Mouse (Mus musculus) thymus, adult 18-20 months (tissue): ENCODE measurements around the gene Grk1.
A peak's percentile ranks its signal among the peaks of the same experiment; 100 is the strongest.

Experiments
- DNase-seq, 2 experiments: peaks; one replicate each; pipeline ENCODE4 v3.0.0; 2022; ENCODE audit warnings: mixed read lengths in 2 of 2

Gene Grk1

GRCm38 (mm10) chr8:13430412-13430811, 25.5 kb downstream of the Grk1 start:
- no peak for DNase-seq

- no peak for DNase-seq
These were observed 26.0 kb downstream of the Grk1 start for GRCm38 (mm10) chr8:13430866-13431265.

- DNase-seq, result no peak
These were observed 28.2 kb downstream of the Grk1 start for GRCm38 (mm10) chr8:13433130-13433529.

DNA sequence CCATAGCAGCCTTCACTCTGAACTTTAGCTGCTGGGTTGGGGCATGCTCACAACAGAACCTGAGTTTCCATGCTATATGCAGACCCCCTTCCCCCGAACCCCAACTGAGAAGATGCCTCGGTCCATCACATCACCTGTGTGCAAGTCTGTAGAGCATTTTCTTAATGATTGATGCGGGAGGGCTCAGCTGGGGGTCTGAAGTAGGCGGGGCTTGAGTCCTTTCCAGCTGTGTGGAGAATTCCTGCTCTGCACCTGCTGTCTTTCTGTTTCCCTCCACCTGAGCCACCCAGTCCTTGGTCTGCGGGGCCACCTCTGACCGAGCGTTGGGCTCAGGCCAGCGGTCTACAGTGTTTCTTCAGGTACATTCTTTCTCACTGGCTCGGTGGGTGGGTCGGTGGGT, 30.0 kb downstream of the Grk1 start, which contains the start of gene Tmem255b:
Tmem255b (plus strand) TSS at position 301 of the 400 bp plus-strand sequence.
- no peak for DNase-seq

DNA sequence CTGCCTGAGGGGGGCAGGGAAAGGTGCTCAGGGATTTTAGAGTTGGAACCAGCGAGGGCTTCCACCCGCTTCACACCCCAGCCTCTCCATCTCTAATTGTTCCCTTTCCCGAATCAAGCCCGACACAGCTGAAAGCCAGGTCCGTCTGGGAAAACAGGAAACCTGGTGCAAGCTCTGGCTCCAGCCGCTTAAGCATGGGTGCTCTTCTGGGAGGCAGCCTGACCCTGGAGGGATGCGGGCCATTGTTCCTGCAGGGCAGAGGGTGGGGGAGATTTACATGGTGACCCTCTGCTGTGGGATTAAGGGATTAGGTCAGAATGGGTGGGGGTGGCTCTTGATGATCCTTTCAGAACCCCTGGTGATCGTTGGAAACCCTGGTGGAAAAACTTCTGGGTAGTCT, 31.2 kb downstream of the Grk1 start:
- no peak for DNase-seq

GRCm38 (mm10) chr8:13437531-13437930, 32.6 kb downstream of the Grk1 start:
- no peak for DNase-seq

DNA sequence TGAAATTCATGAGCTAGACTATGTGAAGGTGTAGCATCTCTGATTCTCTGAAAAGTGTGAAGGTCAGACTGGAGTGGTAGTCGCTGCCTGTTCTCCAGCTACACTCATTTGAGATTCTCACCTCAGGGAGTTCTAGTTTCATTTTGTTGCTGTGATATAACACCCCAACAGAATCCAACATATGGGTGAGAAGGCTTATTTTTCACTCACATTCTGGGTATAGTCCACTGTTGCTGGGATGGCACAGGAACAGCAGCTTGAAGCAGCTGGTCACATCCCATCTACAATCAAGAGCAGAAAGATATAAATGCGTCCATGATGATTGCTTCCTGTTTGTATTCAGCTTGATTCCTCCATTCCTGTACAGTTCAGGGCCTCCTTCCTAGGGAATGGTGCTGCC, 37.3 kb downstream of the Grk1 start:
- no peak for DNase-seq

GRCm38 (mm10) chr8:13446456-13446855, 41.6 kb downstream of the Grk1 start:
- DNase-seq, result no peak

DNA sequence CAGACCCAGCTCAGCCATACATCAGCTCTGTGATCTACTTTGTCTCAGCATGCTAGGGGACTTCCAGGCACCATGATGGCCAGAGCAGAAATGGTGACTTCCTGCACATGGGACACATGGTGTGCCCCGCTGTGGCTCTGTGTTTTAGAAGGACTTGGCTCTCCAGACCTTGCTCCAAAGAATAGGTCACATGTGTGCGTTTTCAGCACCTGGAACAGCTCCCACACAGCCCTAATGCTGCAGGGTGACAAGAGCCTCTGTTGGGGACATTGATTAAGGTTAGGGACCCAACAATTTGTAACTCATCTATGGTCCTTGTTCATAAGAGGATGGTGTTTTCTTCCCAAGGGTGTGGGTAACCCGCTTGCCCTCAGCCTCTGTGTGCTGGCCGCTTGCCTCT, 43.3 kb downstream of the Grk1 start:
- DNase-seq, result no peak

DNA sequence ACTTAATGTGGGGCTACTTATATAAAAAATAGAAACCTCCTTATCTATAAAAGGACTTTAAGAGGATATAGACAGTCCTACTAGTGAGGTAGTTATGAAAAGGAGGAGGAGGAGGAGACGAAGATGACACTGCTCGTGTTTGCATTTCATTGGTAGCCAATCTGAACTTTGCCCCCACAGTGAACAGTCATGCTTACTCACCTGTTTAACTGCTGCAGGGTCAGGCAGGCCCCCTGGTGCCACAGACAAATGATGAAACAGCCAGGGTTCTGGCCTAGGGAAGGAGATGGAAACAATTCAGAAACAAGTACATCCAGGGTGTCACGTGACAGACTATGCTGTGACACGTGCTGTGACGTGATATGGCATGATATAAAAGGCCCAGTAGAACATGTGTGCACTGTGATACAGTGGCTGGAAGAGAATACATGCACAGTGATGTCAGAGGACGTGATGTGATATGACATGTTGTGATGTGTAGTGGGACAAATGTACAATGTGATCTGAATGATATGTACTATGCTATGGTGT, 46.9 kb downstream of the Grk1 start:
- no peak for DNase-seq

- no peak for DNase-seq
These were observed 49.6 kb downstream of the Grk1 start for GRCm38 (mm10) chr8:13454341-13455113.

GRCm38 (mm10) chr8:13455295-13455694, 50.4 kb downstream of the Grk1 start:
- DNase-seq, result no peak

GRCm38 (mm10) chr8:13459431-13459830, 54.5 kb downstream of the Grk1 start:
- DNase-seq, result no peak

DNA sequence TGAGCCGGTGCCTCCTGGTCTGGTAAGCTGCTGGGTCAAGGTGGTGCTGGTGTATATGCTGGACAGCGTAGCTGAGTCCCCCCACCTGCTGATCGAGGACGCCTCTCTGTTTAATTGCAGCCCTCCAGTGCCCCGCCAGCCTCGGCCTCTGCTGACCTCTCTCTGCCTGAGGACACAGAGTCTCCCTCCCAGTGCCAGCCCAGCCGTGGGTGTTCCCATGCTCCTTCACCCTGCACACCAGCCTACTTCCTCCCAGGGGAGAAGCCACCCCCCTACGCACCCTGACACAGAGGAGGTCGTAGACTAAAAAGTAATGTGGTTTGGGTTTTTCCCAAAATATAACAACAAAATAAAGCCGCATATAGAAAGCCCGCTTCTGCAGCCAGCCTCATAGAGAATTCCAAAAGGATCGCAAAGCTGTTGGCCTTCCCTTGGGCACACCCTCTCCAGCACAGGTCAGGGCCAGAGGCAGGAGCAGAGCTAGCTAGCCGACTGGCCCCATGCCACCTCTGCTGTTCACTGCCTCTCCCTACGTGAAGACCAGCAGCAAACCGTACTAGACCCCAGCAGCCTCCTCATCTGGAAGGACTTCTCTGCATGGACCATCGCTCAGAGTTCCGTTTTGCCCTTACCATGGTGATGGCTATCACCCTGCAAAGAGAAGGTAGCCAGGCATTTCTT, 56.3 kb downstream of the Grk1 start:
- DNase-seq, result no peak

- DNase-seq, result peak; percentile 46 to 49
These were observed 57.0 kb downstream of the Grk1 start for GRCm38 (mm10) chr8:13461843-13462242.

DNA sequence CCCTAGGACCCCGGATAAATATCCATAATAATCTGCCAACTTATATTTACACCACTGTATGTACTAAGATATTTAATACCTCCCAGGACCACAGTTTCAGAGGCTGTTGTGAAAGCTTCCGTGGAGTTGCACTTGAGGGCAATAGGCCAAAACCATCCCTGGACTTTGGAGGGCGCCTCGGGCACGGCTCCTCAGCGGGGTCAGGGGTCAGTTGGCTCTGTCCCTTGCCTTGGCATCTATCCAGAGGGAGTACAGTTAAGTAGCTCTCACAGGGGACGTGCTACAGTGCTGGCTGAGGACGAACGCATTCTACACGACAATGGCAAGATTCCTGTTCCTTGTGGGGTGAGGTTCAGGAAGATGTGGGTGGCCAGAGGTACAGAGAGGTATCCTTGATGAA, 57.5 kb downstream of the Grk1 start:
- DNase-seq, result no peak

DNA sequence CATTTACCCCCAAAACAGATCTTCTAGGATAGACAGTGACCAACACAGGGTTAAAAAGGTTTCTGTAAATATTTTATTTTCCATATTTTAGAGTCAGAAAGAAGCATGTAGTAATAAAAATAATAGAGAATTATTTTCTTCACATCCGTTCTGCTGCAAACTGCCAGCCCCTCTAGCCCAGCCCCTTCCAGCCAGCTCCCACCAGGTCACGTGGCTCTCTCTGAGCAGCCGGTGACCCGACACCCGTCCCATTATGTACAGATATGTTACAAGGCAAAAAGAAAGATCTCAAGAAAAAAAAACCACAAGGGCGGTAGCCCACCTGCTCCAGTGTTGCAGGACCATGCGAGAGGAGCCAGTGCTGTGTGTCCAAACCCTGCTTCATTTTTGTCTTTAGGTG, 60.4 kb downstream of the Grk1 start:
- no peak for DNase-seq

GRCm38 (mm10) chr8:13466989-13467388, 62.1 kb downstream of the Grk1 start:
- no peak for DNase-seq

GRCm38 (mm10) chr8:13468737-13469136, 63.9 kb downstream of the Grk1 start:
- no peak for DNase-seq

DNA sequence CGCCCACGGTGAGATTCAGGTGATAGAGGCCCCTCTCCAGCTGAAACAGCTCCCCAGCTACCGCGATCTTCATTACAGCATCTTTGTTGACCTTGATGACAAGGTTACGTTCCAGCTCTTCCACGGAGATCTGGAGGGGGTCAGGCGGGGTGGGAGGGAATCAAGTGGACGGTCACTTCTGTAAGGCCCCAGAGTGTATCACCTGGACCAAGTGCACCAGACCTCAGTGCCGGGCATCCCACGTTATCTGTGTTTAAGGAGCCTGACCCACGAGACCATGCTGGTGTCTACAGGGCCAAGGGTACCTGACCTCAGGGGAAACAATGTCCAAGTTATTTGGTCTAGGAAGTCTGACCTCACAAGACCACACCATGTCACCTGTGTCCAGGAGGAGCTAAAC, 66.6 kb downstream of the Grk1 start:
- DNase-seq, result no peak
